Mouse (Mus musculus): ENCODE measurements around the gene Mylpf. TPM values are rescaled to one million over a fixed set of nuclear protein-coding genes. Genes with fewer than 3 reads are reported as not detected.

Gene Mylpf
- total RNA-seq, 2 experiments from 2014 or later: 4.3 to 25.5 TPM

DNA sequence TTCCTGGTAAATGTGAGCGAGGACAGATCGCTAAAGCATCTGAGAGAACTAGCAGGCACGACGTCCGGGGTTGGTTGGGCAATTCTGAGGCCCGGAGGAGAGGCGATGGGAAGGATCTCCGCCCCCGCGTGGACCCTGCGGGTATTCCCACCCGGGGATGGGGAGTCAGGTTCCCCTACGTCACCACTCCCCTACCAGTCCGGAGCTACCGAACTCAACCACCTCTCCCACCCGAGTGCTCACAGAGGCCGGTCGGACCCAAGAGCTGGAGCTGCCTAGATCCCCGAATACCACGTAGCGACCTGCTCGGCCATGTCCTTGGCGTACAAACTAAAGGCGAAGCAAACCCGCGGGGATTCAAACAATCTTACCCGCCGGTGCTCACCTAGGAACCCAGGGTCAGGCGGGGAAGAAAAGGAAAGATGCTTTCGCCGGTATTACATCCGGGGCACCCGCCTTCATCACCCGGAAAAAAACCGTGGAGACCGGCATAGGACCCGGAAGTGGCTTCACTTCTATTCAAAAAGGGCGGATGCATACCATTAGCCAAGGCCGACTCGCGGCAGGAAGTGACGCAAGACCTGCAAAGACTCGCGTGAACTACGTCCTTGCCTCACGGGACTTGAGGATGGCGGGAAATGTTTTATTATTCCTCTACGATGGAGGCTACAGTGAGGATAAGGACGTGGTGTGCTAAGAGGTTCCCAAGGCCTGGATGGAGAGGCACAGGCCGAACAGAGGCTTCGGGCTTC, 13.0 kb upstream of the Mylpf start, which contains the start of gene Cd2bp2:
Cd2bp2 (minus strand) TSS at position 507 of the 752 bp plus-strand sequence.
- peak; percentile 93 for ATAC-seq (replicated peaks; ENCODE audit: poor library complexity, severe bottlenecking)

DNA sequence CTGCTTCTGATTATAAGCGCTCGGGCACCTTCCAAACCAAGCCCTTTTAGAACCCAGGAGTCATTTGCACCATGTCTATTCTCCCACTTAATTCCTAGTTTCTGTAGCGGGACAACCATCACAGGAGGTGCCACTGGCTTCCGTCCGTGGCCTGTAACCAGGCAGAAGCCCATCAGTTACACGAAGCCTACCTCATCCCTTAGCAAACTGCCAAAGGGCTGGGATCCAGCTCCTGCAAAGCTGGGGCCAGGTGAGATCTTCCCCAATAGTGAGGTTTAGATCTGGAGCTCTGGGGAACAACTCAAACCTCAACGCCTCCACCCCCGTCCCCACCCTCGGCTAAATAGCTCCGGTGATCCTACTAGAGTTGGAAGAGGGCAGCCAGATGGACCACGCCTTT, 12.2 kb upstream of the Mylpf start:
- ATAC-seq (replicated peaks; ENCODE audit: poor library complexity, severe bottlenecking): no peak

DNA sequence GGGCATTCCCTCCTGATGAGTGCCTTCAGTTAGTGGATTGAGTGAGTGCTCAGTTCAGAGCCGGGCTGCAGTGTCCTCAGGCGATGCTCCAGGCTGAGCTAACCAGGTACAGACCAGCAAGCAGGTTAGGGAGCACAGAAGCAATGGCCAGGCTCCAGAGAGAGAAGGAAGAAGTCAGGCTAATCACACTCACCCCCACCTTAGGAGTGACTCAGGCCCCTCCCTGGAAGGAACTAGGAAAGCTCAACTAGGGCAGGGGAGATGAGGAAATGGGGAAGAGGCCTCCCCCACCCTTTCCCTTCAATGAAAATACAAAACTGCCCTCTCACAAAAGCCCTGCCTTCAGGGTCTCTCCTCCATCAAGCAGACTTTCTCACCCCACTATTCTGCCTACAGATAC, 2.1 kb upstream of the Mylpf start:
- peak; percentile 38 for ATAC-seq (replicated peaks; ENCODE audit: poor library complexity, severe bottlenecking)

DNA sequence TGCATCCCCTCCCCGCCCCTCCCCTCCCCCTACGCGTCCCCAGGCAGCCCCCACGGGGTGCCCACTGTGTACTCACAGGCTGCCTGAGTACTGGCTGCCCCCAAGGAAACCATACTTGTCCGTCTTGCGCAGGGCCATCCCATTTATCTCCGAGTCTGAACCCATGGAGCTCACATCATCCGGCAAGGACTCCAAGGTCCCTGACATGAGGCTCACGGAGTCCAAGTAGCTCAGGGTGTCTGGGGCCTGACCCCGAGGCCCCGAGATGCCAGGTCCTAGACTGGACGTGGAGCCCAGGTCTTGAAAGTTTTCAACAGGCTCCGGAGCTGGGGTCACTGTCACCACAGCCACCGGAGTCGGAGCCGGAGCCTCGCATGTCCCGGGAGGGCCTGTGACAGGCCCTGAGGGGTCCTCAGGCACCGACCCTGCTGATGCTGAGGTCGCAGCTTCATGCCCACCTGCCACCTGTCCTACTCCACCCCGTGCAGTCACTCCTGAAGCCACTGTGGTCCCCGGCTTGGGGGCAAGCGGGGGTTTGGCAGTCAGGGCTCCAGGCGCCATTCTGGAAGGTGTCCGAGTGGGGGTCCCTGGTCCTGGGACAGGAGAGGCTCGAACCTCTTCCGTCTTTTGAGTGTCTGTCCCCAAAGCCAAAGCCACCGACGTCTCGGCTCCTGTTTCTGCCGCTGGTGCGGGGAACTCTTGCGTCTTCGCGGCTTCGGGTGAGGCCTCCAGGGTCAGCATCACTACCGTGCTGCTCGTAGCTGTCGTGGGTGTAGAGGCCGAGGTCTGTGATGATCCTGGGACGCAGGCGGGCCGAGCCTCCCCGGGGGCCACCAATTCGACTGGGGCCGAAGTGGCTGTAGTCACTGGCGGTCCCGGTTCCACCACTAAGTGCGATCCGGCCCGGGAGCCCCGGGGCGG, 1.1 kb upstream of the Mylpf start:
- ATAC-seq (replicated peaks; ENCODE audit: poor library complexity, severe bottlenecking): no peak

DNA sequence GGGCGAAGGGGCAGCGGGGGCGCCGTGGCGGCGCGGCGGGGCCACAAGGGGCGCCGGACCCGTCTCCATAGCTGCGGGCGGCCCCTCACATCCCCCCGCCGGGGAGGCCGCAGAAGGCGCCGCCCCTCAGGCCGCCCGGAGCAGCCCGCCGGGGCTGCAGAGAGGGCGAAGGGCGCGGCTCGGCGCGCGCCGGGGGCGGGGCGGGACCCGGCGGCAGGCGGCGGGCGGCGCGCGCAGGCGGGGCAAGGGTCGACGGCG, 466 bp upstream of the Mylpf start, which contains the start of gene Tbc1d10b:
Tbc1d10b (minus strand) TSS at position 174 of the 258 bp plus-strand sequence.
- ATAC-seq (replicated peaks; ENCODE audit: poor library complexity, severe bottlenecking): peak; percentile 17

DNA sequence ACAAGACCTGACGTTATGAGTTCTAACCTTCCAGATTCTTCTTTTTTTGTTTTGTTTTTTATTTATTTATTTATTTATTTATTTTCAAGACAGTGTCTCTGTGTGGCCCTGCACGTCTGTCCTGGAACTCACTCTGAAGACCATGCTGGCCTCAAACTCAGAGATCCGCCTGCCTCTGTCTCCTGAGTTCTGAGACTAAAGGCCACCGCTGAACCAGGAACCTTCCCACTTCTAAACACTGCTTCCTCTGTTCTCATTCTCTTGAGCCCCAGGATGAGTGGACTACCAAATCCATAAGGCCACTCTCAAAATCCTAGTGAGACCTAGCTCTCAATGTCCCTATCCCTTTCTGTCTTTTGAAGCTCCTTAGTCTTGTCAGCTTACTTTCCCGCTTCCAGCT, 1.2 kb downstream of the Mylpf start:
- ATAC-seq (replicated peaks; ENCODE audit: poor library complexity, severe bottlenecking): no peak

DNA sequence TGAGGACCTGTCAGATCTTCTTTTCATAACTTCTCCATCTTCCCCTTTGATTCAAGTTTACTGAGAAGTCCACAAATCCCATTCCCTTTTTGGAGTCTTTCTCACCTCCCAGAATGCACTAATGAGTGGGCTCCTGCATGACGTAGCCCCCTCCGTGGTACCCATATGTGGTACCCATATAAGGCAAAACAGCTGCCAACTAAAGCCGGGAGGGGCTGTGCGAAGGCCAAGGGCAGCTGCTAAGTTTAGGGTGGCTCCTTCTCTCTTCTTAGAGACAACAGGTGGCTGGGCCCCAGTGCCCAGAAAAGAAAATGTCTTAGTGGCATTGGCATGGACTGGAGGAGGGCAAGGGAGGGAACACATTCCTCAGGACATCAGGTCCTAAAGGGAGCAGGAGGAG, 1.6 kb downstream of the Mylpf start:
- no peak for ATAC-seq (replicated peaks; ENCODE audit: poor library complexity, severe bottlenecking)

DNA sequence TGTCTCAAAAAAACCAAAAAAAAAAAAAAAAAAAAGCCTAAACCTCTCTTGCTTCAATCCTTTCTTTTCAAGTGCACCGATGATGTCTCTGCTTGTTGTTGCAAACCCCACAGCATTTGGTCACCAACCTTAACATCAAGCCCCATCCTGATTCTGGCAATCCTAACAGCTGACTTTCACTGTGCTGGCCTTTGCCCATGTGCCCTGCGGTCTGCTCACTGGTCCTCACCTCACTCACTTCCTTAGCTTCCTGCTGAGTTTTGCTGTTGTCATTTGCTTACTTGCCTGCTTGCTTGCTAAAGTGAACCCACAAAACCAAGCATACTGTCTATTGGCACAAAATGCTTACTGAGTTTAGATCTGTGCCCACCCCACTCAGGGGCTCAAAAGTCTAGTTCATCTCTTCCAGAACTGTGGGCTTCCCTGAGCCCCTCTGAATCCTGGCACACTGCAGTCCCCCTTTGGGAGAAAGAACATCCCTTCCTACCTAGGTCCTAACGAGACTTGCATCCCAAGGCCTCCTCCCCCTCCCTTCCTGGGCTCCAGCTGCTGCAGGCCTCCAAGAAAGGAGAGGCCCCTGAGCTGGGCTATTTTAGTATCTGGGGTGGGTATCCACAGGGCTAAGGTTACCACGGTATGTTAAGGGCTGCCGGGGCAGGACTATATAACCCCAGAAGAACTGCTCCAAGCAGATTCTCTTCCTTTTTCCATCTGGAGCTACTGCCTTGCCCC, 2.5 kb downstream of the Mylpf start:
- ATAC-seq (replicated peaks; ENCODE audit: poor library complexity, severe bottlenecking): no peak

DNA sequence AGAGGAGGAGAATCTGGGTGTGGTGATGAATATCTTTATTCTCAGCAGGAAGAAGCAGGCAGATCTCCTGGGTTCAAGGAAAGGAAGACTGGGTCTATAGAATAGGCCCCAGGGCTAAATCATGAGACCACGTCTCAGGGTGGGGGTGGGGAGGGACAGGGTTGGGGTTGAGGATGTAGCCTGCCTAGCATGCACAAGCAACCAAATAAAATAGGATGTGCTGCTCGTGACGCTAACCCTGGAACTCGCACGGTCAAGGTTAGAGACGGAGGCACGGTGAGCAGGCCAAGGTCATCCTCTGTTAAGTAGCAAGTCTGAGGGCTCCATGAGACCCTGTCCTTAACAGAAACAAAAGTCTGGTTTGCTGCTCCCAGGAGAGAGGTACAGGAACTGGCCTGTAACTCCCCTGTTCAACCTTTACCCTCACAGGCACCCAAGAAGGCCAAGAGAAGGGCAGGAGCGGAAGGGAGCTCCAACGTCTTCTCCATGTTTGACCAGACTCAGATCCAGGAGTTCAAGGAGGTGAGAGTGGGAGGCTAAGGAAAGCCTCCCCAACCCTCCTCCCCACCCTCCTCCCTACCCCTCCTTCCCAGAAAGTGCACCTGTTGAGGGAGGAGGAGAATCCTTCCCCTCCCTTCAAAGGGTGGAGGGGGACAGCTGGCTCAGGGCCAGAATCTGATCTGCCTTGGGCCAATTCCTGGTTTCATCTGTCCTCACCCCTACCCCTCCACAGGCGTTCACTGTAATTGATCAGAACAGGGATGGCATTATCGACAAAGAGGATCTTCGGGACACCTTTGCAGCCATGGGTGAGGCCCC, 4.0 kb downstream of the Mylpf start:
- no peak for ATAC-seq (replicated peaks; ENCODE audit: poor library complexity, severe bottlenecking)

DNA sequence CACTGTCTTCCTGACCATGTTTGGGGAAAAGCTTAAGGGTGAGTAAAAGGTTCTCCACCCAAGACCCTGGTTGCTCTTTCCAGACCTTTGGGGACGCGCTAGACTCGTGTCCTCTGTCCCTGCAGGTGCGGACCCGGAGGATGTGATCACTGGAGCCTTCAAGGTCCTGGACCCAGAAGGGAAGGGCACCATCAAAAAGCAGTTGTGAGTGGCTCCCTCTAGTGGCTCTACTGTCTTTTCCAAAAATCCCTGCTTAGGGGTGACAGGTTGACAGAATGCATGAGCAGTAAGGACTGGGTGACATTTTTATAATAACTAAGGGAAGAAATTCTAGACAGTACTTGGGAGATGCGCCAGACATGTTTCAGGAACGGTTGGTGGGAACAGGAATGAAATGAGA, 4.8 kb downstream of the Mylpf start:
- ATAC-seq (replicated peaks; ENCODE audit: poor library complexity, severe bottlenecking): no peak

DNA sequence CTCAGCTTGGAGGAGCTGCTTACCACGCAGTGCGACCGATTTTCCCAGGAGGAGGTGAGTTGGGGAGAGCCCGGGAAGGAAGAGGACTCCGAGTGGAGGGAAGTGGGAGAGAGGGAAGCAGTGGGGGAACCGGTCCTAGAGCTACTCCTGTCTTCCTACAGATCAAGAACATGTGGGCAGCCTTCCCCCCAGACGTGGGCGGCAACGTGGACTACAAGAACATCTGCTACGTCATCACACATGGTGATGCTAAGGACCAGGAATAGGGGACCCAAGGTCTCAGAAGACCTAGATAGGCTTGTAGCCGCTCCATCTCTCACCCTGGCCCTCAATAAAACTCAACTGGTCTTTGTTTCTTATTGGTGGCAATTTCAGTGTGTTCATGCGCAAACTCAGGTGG, 5.2 kb downstream of the Mylpf start:
- no peak for ATAC-seq (replicated peaks; ENCODE audit: poor library complexity, severe bottlenecking)

DNA sequence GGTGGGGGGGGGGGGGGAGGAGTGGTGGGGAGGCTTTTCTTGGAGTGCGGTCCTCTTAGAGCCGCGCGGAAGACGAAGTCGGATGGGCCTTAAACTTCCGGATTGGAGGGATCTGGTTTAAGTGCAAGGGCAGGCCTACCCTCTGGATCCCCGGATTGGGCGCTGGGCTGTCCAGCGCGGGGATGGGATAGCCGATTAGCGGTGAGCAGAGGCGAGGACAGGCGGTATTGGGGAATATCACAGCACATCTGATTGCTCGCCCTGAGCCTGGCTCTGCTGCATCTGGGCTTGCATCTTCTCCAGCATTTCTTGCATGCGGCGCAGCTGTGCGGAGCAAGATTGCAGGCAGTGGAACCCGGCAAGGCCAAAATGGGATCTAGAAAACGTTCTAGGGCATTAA, 5.8 kb downstream of the Mylpf start:
- no peak for ATAC-seq (replicated peaks; ENCODE audit: poor library complexity, severe bottlenecking)

DNA sequence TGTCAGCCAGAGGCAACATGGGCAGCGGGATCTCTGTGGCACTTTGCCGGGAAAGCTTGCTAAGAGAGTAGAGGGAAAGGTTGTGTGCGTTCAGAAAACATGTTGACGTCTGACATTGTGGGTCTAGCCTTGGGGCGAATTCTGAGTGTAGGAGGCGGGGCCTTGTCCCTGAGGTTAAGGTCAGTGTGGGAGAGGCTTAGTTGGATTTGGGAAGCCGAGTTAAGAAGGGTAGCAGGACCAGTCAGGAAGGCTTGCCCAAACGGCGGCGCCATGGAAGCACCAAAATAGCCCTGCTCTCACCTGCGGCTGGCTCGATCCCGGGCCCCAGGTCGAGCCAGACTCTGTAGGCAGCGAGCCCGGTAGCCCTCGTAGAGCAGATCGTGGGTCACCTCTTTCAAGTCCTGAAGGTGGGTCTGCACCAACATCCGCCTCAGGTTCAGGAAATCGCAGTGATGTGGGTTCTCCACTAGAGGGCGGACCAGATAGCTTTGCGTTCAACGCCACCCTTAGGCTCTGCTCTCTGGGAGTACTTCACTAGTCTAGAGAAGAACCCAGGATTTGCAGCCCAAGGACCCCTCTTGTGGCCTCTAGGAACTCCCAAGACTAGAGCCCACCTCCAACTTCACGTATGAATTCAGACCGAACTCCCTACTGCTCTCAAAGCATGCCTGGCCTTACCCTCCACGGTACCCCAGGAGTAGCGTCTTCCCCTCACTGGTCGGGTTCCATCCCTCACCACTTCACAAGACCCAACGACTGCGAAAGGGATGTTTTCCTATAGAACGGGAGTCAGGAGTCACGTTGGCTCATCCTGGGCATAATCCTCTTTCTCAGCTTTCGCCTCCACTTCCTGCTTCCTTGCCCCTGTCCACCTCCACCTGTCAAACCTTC, 6.5 kb downstream of the Mylpf start:
- peak; percentile 64 for ATAC-seq (replicated peaks; ENCODE audit: poor library complexity, severe bottlenecking)

DNA sequence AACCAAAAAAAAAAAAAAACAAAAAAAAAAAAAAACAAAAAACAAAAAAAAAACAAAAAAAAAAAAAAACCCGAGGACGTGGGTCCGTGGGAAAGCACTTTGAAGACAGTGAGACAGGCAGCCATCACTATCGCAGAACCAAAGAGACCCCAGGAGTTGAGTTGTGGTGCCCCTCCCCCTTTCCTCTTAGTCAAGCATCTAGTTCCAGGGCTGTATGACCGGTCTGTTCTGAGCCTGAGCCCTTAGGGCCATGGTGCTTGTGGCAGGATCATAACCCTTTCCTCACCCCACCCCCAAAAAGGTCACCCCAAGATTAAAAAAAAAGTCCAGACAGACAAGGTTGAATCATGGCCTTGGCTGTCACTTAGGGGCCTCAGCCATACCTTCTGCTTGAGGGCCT, 7.6 kb downstream of the Mylpf start:
- no peak for ATAC-seq (replicated peaks; ENCODE audit: poor library complexity, severe bottlenecking)

DNA sequence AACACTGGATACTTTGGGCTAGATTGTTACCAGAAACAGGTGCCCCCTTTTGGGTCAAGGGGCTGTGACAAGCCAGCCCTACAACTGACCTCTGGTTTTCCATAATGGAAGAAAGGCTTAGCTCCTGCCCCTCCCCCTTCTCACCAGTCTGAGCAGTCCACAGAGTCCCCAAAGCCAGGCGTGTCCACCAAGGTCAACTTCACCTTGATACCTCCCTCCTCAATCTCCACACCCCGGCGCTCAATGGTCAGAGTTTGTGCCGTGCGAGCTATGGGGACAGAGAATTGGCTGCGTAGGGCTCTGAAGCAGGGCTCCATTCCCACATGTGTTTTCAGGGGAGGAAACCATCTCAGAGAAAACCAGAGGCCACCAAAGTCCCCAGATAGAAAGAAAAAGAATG, 8.8 kb downstream of the Mylpf start:
- no peak for ATAC-seq (replicated peaks; ENCODE audit: poor library complexity, severe bottlenecking)

DNA sequence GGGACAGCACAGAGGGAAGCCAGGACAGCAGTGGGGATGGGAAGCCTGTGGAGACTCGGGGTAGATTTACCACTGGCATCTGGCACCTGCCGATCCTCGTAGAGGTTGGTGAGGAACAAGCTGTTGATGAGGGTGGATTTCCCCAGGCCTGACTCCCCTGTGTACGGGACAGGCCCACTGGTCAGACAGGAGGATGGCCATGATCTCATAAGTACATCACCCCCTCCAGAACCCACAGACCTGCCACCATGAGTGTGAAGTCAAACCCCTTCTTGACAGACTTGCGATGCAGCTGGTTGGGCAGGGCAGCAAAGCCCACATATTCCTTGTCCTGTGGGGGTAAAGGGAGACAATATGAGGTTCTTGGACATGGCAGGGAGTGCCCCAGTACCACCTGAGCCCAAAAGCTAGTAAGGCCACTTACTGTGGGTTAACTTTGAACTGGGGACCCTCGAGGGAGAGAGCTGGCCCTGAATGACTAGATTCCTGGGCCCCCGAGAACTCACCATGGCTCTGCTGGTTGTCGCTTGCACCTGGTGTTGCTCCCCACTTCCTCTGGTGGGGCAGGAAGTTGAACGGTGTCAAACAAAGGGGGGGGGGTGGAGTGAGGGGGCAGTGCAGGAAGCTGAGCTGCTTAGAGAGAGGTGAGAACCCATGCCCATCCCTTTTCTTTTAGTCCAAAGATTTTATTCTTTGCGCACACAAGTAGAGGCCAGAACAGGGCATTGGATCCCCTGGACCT, 9.4 kb downstream of the Mylpf start:
- peak; percentile 49 for ATAC-seq (replicated peaks; ENCODE audit: poor library complexity, severe bottlenecking)

DNA sequence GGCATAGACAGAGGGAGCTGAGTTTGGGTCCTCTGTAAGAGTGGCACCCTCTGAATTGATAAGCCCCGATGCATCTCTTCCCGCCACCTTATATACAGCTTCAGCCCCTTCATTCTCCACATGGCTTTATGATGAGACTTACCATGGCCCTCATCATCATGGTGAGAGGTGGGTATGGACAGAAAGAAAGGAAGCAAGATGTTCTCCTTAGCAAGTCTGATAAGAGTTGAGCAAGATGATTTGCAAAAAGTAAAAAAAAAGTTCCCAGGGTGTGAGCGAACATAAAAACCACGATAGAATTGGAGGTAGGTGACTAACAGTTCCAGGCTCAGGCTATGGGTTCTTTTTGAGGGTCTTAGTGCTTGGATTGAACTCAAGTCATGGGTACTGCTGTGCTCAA, 10.0 kb downstream of the Mylpf start:
- no peak; the same call in 1 of the 2 replicates for ATAC-seq (replicated peaks; ENCODE audit: poor library complexity, severe bottlenecking)

DNA sequence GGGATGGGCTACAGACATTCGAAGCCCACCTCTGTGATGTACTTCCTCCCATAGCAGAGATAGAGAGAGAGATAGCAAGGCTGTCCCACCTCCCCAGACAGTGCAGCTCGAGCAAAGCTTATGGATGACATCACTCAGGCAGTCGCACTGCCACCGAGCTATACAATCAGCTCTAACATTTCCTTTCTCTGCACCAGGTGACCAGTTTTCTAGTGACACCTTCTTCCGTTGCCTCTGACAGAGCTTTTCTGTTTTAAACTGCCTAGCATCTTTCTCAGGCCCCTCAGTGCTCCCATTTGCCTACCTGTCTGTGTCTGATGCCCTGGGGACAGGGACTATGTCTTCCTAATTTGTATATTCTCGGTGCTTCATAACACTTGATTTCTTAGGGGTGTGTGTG, 11.8 kb downstream of the Mylpf start:
- no peak for ATAC-seq (replicated peaks; ENCODE audit: poor library complexity, severe bottlenecking)

DNA sequence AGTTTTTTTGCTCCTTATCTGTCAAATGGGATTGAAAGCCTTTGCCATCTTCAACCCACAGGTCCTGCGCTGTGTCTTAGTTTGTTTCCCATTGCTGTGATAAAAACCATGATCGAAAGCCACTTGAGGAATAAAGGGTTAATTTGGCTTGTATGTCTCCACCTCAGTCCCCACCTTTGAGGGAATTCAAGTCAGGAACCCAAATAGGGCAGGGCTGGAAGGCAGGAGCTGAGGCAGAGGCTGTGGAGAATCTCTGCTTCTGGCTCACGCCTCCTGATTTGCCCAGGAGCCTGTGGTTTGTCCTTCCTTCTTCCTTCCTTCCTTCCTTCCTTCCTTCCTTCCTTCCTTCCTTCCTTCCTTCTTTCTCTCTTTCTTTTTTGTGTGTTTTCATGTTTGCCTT, 14.4 kb downstream of the Mylpf start:
- no peak for ATAC-seq (replicated peaks; ENCODE audit: poor library complexity, severe bottlenecking)

All from granulocyte monocyte progenitor cell, adult 5-6 weeks (primary cell).